9 mouse cellular contexts compared by ENCODE assay signal in the genomic region with DNA sequence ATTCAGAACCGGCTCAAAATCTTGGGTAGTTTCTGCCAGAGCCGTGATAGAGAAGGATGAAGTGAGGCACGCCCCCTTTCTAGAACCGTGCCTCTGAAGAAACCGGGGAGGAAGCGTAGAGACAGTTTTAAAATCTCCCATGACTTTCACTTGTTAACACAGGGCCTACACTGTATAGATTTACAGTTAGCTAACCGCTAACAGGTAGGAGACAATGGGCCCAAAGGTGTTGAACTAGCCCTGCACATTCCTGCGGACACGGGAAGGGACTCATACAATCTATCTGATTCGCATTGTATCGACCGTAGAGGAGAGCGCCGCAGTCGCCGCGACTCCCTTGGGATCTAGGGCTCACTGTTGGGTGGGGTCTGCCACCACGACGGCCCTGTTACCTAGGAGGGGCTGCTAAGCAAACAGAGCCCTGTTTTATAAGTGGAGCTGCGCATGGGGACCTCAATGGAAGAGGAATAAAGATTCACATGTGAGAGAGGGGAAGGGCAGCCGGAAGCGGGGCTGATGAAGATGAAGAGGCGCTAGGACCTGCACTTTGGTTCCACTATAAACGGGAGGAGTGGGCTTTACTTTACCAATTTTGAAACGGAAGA.
DNase-seq lines count a peak whose midpoint lies in the region; ATAC-seq and TF ChIP-seq lines count a peak whose summit lies in the region.
"Had no signal": no experiment of that assay in that cellular context is flagged by ENCODE, and none has a peak within 500 bp of the region (broad histone marks: within the 10 kb centered on the region; RNA-seq: fewer than 3 reads in every experiment).

No protein-coding gene starts in this region.

- no peak for TF ChIP-seq CTCF in forebrain, postnatal 0 days (IDR thresholded peaks at IDR 0.05; ENCODE audit: low read depth)

- WGBS in forebrain, postnatal 0 days, result 66% methylated on average over 25 of the region's 25 CpGs
- WGBS in forebrain, embryonic 16.5 days, result 62% methylated on average over 25 of the region's 25 CpGs
- WGBS in limb, embryonic 14.5 days, result 65% methylated on average over 25 of the region's 25 CpGs
- WGBS in stomach, embryonic 15.5 days, result 58% methylated on average over 25 of the region's 25 CpGs

- no peak for TF ChIP-seq POLR2A in limb, embryonic 14.5 days (IDR thresholded peaks at IDR 0.05; ENCODE audit: borderline replicate concordance, extremely low read depth, insufficient read depth, insufficient read length)

- no peaks in the 10 kb centered on the region for H3K4me1 ChIP-seq in forebrain, postnatal 0 days (ENCODE audit: insufficient read depth)
- H3K4me1 ChIP-seq in forebrain, embryonic 16.5 days (replicated peaks; ENCODE audit: control insufficient read depth, insufficient read depth, low read length), result no peaks in the 10 kb centered on the region
- peaks cover 10% of the 10 kb centered on the region; the same call in 1 of the 2 replicates for H3K4me1 ChIP-seq in limb, embryonic 14.5 days (ENCODE audit: control insufficient read depth, insufficient read depth, low read length)
- H3K4me1 ChIP-seq in stomach, embryonic 15.5 days, result 0 out of 2 replicates have a peak, but pooled peaks cover 10% of the 10 kb centered on the region

- H3K27me3 ChIP-seq in forebrain, postnatal 0 days (ENCODE audit: insufficient read depth, low read length), result no peaks in the 10 kb centered on the region
- H3K27me3 ChIP-seq in forebrain, embryonic 16.5 days (replicated peaks; ENCODE audit: control insufficient read depth, insufficient read depth, low read length), result no peaks in the 10 kb centered on the region
- H3K27me3 ChIP-seq in limb, embryonic 14.5 days (ENCODE audit: control insufficient read depth, insufficient read depth, low read length), result no peaks in the 10 kb centered on the region
- no peaks in the 10 kb centered on the region for H3K27me3 ChIP-seq in stomach, embryonic 15.5 days (replicated peaks)

- H3K9ac ChIP-seq in forebrain, postnatal 0 days, result no peak overlapping the region
- no peak overlapping the region for H3K9ac ChIP-seq in forebrain, embryonic 16.5 days (replicated peaks; ENCODE audit: low read depth, low read length)
- no peak overlapping the region for H3K9ac ChIP-seq in limb, embryonic 14.5 days (ENCODE audit: low read depth, low read length, severe bottlenecking)
- no peak overlapping the region for H3K9ac ChIP-seq in stomach, embryonic 15.5 days

- no peak overlapping the region for H3K4me3 ChIP-seq in forebrain, postnatal 0 days (ENCODE audit: low read depth, low read length)
- no peak overlapping the region for H3K4me3 ChIP-seq in forebrain, embryonic 16.5 days (replicated peaks; ENCODE audit: low read length)
- no peak overlapping the region for H3K4me3 ChIP-seq in limb, embryonic 14.5 days (replicated peaks; ENCODE audit: low read length)
- no peak overlapping the region for H3K4me3 ChIP-seq in stomach, embryonic 15.5 days (replicated peaks)
- H3K4me3 ChIP-seq: myocyte had no signal

- no peak for ATAC-seq in forebrain, postnatal 0 days
- ATAC-seq in forebrain, embryonic 16.5 days, result no peak
- ATAC-seq in limb, embryonic 14.5 days (ENCODE audit: low FRiP score, low read depth), result no peak
- ATAC-seq in stomach, embryonic 15.5 days (ENCODE audit: insufficient read depth, low FRiP score, low read depth), result no peak

- DNase-seq in forebrain, postnatal 0 days, result no peak
- DNase-seq in spleen, adult 12 weeks (ENCODE audit: low spot score), result peak; percentile 9
- no peak for DNase-seq in spleen, postnatal 36 days (ENCODE audit: low spot score in 2 of 2)
- no peak for DNase-seq in limb, embryonic 14.5 days (ENCODE audit: low spot score)
- DNase-seq in ovary, adult 18-20 months (ENCODE audit: low spot score), result no peak
- DNase-seq in cerebellum, adult 11 months, result no peak

- no peaks in the 10 kb centered on the region for H3K9me3 ChIP-seq in forebrain, postnatal 0 days (ENCODE audit: low read length)
- no peaks in the 10 kb centered on the region for H3K9me3 ChIP-seq in forebrain, embryonic 16.5 days (ENCODE audit: control insufficient read depth, low read length)
- H3K9me3 ChIP-seq in limb, embryonic 14.5 days (ENCODE audit: control insufficient read depth, low read length), result no peaks in the 10 kb centered on the region
- H3K9me3 ChIP-seq in stomach, embryonic 15.5 days, result no peaks in the 10 kb centered on the region

- no peaks in the 10 kb centered on the region for H3K36me3 ChIP-seq in forebrain, postnatal 0 days (ENCODE audit: insufficient read depth)
- H3K36me3 ChIP-seq in forebrain, embryonic 16.5 days (ENCODE audit: control insufficient read depth, insufficient read depth), result no peaks in the 10 kb centered on the region
- H3K36me3 ChIP-seq in limb, embryonic 14.5 days (ENCODE audit: control insufficient read depth, insufficient read depth, low read length), result no peaks in the 10 kb centered on the region
- H3K36me3 ChIP-seq in stomach, embryonic 15.5 days, result no peaks in the 10 kb centered on the region

- no peak overlapping the region for H3K27ac ChIP-seq in forebrain, postnatal 0 days (ENCODE audit: low read depth, low read length)
- H3K27ac ChIP-seq in forebrain, embryonic 16.5 days (ENCODE audit: low read length), result no peak overlapping the region
- no peak overlapping the region for H3K27ac ChIP-seq in limb, embryonic 14.5 days (replicated peaks; ENCODE audit: low read depth, low read length)
- no peak overlapping the region for H3K27ac ChIP-seq in stomach, embryonic 15.5 days

- peak overlapping the region; percentile 13; the same call in 1 of the 2 replicates for H3K4me2 ChIP-seq in forebrain, postnatal 0 days (ENCODE audit: low read depth)
- H3K4me2 ChIP-seq in forebrain, embryonic 16.5 days (ENCODE audit: low read length), result no peak overlapping the region
- H3K4me2 ChIP-seq in limb, embryonic 14.5 days (replicated peaks; ENCODE audit: low read depth, low read length, severe bottlenecking), result 0 out of 2 replicates have a peak overlapping the region, but pooled peaks have one; percentile 13
- H3K4me2 ChIP-seq in stomach, embryonic 15.5 days, result peak overlapping the region; percentile 25
